Mouse (Mus musculus) CD4-positive helper T cell, adult 2 months (primary cell): ENCODE measurements around the gene Kdm4c.
A peak's percentile ranks its signal among the peaks of the same experiment; 100 is the strongest.
"Not testable (repeated sequence)": the region's sequence is repeated elsewhere in the genome, so short reads cannot be mapped to it uniquely, and the experiment has no call there.

ENCODE experiments used
- DNase-seq: peaks from one replicate; pipeline ENCODE4 v3.0.0-alpha.2; 2012; ENCODE audit warnings: low read depth, missing footprints, low spot score

Gene Kdm4c

GRCm38 (mm10) chr4:74242176-74242575 lies at the start of gene Kdm4c:
Gene Kdm4c (plus strand): TSS chr4:74242497.
- no peak for DNase-seq

GRCm38 (mm10) chr4:74201281-74201811 lies 41.0 kb upstream of the Kdm4c start:
- DNase-seq: no peak

- not testable (repeated sequence) for DNase-seq
Observed at GRCm38 (mm10) chr4:74221780-74222179, 20.5 kb upstream of the Kdm4c start.

- DNase-seq: peak; percentile 10
Observed at GRCm38 (mm10) chr4:74222360-74222759, 19.9 kb upstream of the Kdm4c start.

GRCm38 (mm10) chr4:74224210-74224609 lies 18.1 kb upstream of the Kdm4c start:
- DNase-seq: no peak

GRCm38 (mm10) chr4:74230994-74231393 lies 11.3 kb upstream of the Kdm4c start:
- peak; percentile 59 for DNase-seq

GRCm38 (mm10) chr4:74231405-74231804 lies 10.9 kb upstream of the Kdm4c start:
- peak; percentile 53 for DNase-seq

- no peak for DNase-seq
Observed at GRCm38 (mm10) chr4:74233534-74233933, 8.8 kb upstream of the Kdm4c start.

GRCm38 (mm10) chr4:74251348-74252244 lies 9.3 kb downstream of the Kdm4c start:
- DNase-seq: peak; percentile 99

- no peak for DNase-seq
Observed at GRCm38 (mm10) chr4:74252245-74253105, 10.2 kb downstream of the Kdm4c start.

- DNase-seq: no peak
Observed at GRCm38 (mm10) chr4:74257882-74258281, 15.6 kb downstream of the Kdm4c start.

- DNase-seq: no peak
Observed at GRCm38 (mm10) chr4:74258538-74258937, 16.2 kb downstream of the Kdm4c start.

GRCm38 (mm10) chr4:74259331-74259730 lies 17.0 kb downstream of the Kdm4c start:
- DNase-seq: no peak

- DNase-seq: no peak
Observed at GRCm38 (mm10) chr4:74261879-74262278, 19.6 kb downstream of the Kdm4c start.

GRCm38 (mm10) chr4:74264428-74264955 lies 22.2 kb downstream of the Kdm4c start:
- no peak for DNase-seq

GRCm38 (mm10) chr4:74271180-74271579 lies 28.9 kb downstream of the Kdm4c start:
- DNase-seq: no peak

- DNase-seq: no peak
Observed at GRCm38 (mm10) chr4:74277486-74277885, 35.2 kb downstream of the Kdm4c start.

- DNase-seq: no peak
Observed at GRCm38 (mm10) chr4:74280170-74280569, 37.9 kb downstream of the Kdm4c start.

GRCm38 (mm10) chr4:74287851-74288250 lies 45.6 kb downstream of the Kdm4c start:
- DNase-seq: no peak

GRCm38 (mm10) chr4:74294726-74295125 lies 52.4 kb downstream of the Kdm4c start:
- DNase-seq: no peak

GRCm38 (mm10) chr4:74305315-74306105 lies 63.2 kb downstream of the Kdm4c start:
- no peak for DNase-seq
